9 mouse cellular contexts compared by ENCODE assay signal in the genomic region with DNA sequence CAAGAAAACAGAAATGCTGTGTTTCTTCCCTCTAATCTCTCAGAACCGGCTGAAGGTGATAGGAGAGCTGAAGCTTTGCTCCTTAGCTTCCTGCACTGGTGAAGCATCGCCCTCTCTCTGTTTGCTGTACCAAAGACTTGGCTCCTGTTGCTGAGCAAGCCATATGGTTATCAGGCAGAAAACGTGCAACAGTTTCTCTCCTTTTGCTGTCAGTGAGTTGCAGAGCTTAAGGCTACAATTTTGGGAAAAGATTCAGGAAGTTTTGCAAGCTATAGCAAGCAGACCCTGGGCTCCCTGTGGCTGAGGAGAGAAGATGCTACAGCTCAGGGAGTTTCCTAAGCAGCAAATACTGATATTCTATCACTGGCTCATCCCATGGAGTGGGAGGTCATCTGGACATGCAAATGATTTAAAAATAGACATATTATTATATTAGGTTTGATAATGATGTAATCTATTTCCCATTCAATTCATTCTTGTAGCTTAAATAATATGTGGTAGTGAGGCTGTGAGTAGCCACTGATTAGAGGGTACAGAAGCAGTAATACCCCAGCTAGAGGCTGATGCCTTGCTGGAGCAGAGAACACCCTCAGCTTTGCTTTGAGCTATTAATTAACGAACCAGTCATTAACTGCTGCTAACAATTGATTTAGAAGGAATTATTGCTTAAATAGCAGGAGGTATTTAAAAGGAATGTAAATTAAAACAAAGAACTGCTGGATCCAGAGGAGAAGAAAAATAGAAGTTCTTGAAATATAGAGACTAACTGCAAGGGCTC.
A peak's percentile ranks its signal among the peaks of the same experiment; 100 is the strongest.
DNase-seq lines count a peak whose midpoint lies in the region; ATAC-seq lines count a peak whose summit lies in the region.
"Had no signal": no experiment of that assay in that cellular context is flagged by ENCODE, and none has a peak within 500 bp of the region (broad histone marks: within the 10 kb centered on the region; RNA-seq: fewer than 3 reads in every experiment).

No protein-coding gene starts in this region.

- DNase-seq in cerebellum, postnatal 4 days (ENCODE audit: low spot score in 2 of 2) = no peak
- DNase-seq in right cerebral cortex, adult 18-20 months = peak; percentile 67
- no peak for DNase-seq in right cerebral cortex, postnatal 4 days
- peak; percentile 33 to 42 for DNase-seq in layer of hippocampus, postnatal 36 days
- DNase-seq in telencephalon, adult 2 months (ENCODE audit: low read depth, low spot score) = peak; percentile 84
- no peak for DNase-seq in adrenal gland, postnatal 36 days
- no peak for DNase-seq in spleen, postnatal 10 days (ENCODE audit: low spot score in 2 of 2)
- DNase-seq: thymus, postnatal 36 days had no signal

- ATAC-seq in cerebellum, adult (ENCODE audit: insufficient number of reproducible peaks, low FRiP score, low TSS enrichment) = peak; percentile 92

Comparison
In these comparisons a context has a peak if more than half of its experiments do, and no peak if none do; other contexts are left out.
1. DNase-seq: peak in right cerebral cortex, adult 18-20 months (single experiment), layer of hippocampus, postnatal 36 days (2 of 2) and telencephalon, adult 2 months (single experiment); none in cerebellum, postnatal 4 days (0 of 2), right cerebral cortex, postnatal 4 days (single experiment), adrenal gland, postnatal 36 days (0 of 2) and spleen, postnatal 10 days (0 of 2).